Mouse (Mus musculus): Measurements from ENCODE around the gene Slc26a1.
A peak's percentile ranks its signal among the peaks of the same experiment; 100 is the strongest.
"Not testable (repeated sequence)": the region's sequence is repeated elsewhere in the genome, so short reads cannot be mapped to it uniquely, and the experiment has no call there.

Slc26a1 gene

DNA sequence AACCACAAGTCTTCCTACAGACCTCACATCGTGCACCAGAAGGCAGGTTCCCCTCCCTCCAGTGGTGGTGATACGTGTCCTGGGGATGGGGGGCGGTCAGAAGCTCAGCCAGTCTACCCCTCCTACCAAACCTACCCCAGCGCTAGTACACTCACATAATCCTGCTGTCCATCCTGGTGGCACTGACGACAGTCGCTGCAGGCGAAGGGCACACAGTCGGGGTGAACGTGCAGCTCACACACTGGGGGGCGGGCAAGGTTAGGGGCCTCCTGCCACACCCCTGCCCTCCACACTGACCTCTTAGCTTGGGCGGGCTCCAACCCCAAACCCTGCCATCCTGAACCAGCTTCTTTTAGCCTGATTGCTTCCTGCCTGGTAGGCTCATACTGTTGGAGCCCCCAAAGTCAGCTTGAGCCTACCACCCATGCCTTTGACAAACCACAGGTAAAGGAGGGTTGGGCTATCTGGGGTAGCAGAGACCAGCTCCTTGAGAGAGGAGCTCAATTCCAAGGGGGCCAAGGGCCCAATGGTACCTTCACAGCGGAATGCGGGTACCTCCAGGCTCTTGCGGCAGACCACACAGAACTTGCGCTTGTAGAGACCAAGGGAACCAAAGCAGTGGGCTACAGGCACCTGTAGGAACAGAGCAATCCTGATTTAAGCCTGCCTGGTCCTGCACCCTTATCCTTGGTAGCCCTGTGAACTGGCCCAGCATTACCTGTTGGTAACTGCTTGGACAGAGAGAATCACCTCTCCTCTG lies 19.3 kb downstream of the Slc26a1 start:
- no peak for DNase-seq (ENCODE audit: low read depth, low spot score)

- no peak for DNase-seq (ENCODE audit: low read depth, low spot score)
Observed at GRCm38 (mm10) chr5:108655381-108655780, 20.0 kb downstream of the Slc26a1 start.

GRCm38 (mm10) chr5:108654444-108654990 lies 20.9 kb downstream of the Slc26a1 start:
- no peak for DNase-seq (ENCODE audit: low read depth, low spot score)

GRCm38 (mm10) chr5:108653341-108653740 lies 22.0 kb downstream of the Slc26a1 start:
- DNase-seq (ENCODE audit: low read depth, low spot score): no peak

GRCm38 (mm10) chr5:108651823-108652222 lies 23.5 kb downstream of the Slc26a1 start:
- peak; percentile 65 for DNase-seq (ENCODE audit: low read depth, low spot score)

- no peak for DNase-seq (ENCODE audit: low read depth, low spot score)
Observed at GRCm38 (mm10) chr5:108651136-108651720, 24.1 kb downstream of the Slc26a1 start.

GRCm38 (mm10) chr5:108650341-108650740 lies 25.0 kb downstream of the Slc26a1 start:
- no peak for DNase-seq (ENCODE audit: low read depth, low spot score)

GRCm38 (mm10) chr5:108648937-108649576 lies 26.3 kb downstream of the Slc26a1 start:
- no peak for DNase-seq (ENCODE audit: low read depth, low spot score)

GRCm38 (mm10) chr5:108647820-108648465 lies 27.4 kb downstream of the Slc26a1 start:
- no peak for DNase-seq (ENCODE audit: low read depth, low spot score)

- no peak for DNase-seq (ENCODE audit: low read depth, low spot score)
Observed at GRCm38 (mm10) chr5:108647311-108647710, 28.1 kb downstream of the Slc26a1 start.

GRCm38 (mm10) chr5:108646343-108646660 lies 29.1 kb downstream of the Slc26a1 start:
- DNase-seq (ENCODE audit: low read depth, low spot score): no peak

DNA sequence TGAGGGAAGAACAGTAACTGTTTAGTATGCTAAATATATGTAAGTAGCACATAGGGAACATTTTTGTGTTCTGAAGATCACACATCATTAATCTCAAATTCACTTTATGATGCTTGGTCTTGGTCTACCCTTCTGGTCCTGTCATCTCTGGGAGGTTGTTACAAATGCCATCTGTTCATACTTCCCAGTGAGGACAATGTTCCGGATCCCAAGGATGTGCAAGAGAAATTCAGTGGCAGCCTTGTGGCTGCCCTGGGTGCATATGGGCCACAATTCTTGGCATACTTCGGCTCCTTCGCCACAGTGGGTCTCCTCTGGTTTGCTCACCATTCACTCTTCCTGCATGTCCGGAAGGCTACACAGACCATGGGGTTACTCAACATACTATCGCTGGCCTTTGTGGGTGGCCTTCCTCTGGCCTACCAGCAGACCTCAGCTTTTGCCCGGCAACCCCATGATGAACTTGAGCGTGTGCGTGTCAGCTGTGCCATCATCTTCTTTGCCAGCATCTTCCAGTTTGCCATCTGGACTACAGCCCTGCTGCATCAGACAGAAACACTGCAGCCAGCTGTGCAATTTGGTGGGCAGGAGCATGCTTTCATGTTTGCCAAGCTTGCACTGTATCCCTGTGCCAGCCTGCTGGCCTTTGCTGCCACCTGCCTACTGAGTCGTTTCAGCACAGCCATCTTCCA lies 29.6 kb downstream of the Slc26a1 start:
- no peak for DNase-seq (ENCODE audit: low read depth, low spot score)

- DNase-seq (ENCODE audit: low read depth, low spot score): no peak
Observed at GRCm38 (mm10) chr5:108643674-108644073, 31.7 kb downstream of the Slc26a1 start.

GRCm38 (mm10) chr5:108636172-108636571 lies 39.2 kb downstream of the Slc26a1 start:
- no peak for DNase-seq (ENCODE audit: low read depth, low spot score)

DNA sequence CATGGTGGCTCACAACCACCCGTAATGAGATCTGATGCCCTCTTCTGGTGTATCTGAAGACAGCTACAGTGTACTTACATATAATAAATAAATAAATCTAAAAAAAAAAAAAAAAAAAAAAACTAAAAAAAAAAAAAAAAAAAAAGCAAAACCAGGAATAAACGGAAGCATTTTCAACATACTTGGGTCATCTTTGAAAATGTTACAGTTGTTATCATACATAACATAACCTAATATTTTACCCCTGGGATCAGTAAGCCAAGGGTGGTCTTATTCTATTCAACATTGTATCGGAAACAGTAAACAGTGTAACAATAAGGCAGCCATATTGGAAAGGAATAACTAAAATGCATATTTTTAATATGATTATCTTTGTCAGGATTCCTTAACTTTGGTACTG lies 41.3 kb downstream of the Slc26a1 start:
- not testable (repeated sequence) for DNase-seq (ENCODE audit: low read depth, low spot score)

- DNase-seq (ENCODE audit: low read depth, low spot score): no peak
Observed at GRCm38 (mm10) chr5:108633676-108634075, 41.7 kb downstream of the Slc26a1 start.

DNA sequence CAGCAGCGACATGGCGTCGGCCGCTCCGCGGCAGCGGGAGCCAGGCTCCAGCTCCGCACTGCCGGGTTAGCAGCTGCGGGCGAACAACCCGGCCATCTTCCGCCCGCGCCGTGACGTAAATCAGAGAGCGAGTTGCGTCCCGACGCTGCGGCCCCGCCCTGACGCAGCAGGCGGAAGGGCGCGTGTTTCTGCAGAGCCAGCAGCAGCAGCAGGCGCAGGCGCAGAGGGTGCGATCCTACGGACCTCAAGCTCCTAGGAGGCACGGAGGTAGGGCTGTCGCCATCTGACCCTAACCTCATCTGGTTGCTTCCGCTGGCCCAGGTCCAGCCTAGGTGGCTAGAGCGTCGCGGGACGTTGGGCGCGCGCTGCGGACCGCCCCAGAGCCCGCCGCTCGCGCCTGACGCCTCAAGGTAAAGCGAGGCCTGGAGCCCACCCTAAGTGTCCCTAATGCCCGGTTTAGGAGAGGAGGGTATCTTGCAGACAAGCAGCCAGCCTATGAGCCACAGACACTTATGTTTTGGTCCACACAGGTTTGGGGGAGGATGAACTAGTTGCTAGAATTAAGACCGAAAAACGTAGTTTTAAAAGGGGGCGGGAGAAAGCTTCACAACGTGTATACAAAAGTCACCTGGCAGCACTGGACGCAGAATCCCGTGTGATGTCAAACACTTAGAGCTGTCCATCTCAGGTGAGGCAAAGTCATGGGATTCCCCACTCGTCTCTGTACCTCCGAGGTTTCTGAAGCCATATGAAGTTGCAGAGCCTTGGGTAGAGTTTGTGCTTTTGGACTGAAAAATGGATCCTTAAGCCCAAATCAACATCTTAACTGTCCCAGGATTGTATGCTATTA lies 45.5 kb downstream of the Slc26a1 start, which contains the start of the genes Gak and Tmem175:
Gene Gak (minus strand): TSS at position 122 of the 850 bp plus-strand sequence.
Gene Tmem175 (plus strand): TSS at position 137 of the 850 bp plus-strand sequence.
- DNase-seq (ENCODE audit: low read depth, low spot score): peak; percentile 95

DNA sequence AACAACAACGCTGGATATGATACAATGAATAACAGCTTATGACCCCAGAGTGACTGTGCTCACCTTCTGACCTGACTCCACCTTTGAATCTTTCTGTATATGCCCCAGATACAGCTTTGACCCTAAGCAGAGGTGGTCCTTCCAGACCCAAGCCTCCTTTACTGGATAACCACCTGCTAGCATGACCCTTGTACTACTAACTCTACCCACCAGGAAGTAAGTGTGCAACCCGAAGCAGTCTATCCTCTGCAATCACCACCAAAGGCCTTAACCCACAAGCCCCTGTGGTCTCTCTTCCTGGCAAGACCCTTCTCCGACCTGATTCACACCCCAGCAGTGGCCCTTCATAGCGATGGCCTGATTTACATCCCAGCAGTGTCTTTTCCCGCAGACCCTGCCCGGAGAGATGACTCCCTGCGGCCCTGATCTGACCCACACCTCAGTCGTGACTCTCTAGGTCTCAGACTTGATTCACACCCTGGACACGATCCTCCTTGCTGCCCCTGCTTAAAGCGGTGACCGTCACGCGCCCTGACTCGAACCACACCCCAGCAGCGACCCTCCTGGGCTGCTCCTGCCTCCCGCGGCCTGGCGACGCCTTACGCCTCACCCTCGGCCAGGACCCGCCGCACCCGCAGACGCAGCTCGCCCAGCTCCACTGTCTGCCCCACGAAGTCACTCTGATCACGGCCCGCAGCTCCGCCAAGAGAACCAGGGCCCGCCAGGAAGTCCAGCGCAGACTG lies 46.3 kb downstream of the Slc26a1 start:
- DNase-seq (ENCODE audit: low read depth, low spot score): peak; percentile 44

DNA sequence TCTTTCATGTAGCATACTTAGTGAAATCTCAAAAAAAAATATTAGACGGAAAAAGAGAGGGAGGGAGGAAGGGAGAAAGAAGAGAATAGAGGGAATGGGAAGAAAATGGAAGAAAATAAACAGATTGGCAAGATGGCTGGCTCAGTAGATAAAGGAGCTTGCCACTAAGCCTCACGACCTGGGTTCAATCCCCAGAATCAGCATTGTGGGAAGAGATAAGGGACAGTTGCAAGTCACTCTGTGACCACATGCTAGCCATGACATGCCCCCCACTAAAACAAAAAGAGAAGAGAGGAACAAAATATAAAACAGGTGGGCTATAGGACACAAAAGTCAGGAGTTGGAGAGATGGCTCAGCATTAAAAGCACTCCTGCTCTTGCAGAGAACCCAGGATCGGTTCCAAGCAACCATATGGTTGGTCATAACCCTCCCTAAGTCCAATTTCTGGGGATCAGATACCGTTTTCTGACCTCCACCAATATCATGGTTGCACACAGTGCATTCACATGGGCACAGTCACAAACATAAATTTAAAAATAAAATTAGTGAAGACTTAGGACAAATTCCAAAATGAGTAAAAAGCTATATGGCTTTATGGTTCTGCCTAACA lies 49.2 kb downstream of the Slc26a1 start:
- no peak for DNase-seq (ENCODE audit: low read depth, low spot score)

Measured in R1 (cell line).